Mouse (Mus musculus): Measurements from ENCODE around the gene Aldh1b1. TPM values are rescaled to one million over a fixed set of nuclear protein-coding genes. Genes with fewer than 3 reads are reported as not detected.

Gene Aldh1b1
- polyA plus RNA-seq, 1 experiment from 2014 or later, result 20.1 TPM

GRCm38 (mm10) chr4:45824761-45825556 lies 26.1 kb downstream of the Aldh1b1 start:
- no peak for DNase-seq (ENCODE audit: low spot score)

GRCm38 (mm10) chr4:45826275-45827040 lies 27.6 kb downstream of the Aldh1b1 start, which contains the start of gene Igfbpl1:
Igfbpl1 (minus strand) TSS chr4:45826923.
- no peak for DNase-seq (ENCODE audit: low spot score)

GRCm38 (mm10) chr4:45829907-45830759 lies 31.3 kb downstream of the Aldh1b1 start:
- no peak for DNase-seq (ENCODE audit: low spot score)

GRCm38 (mm10) chr4:45831996-45832395 lies 33.2 kb downstream of the Aldh1b1 start:
- no peak for DNase-seq (ENCODE audit: low spot score)

- DNase-seq (ENCODE audit: low spot score), result no peak
These were observed 34.6 kb downstream of the Aldh1b1 start for GRCm38 (mm10) chr4:45833461-45833860.

GRCm38 (mm10) chr4:45844355-45844754 lies 45.5 kb downstream of the Aldh1b1 start:
- DNase-seq (ENCODE audit: low spot score), result peak; percentile 73

GRCm38 (mm10) chr4:45846263-45846662 lies 47.4 kb downstream of the Aldh1b1 start:
- no peak for DNase-seq (ENCODE audit: low spot score)

GRCm38 (mm10) chr4:45848109-45848824 lies 49.4 kb downstream of the Aldh1b1 start, which contains the start of gene Stra6l:
Stra6l (plus strand) TSS chr4:45848664.
- DNase-seq (ENCODE audit: low spot score), result no peak

- no peak for DNase-seq (ENCODE audit: low spot score)
These were observed 50.0 kb downstream of the Aldh1b1 start for GRCm38 (mm10) chr4:45848825-45849156.

- DNase-seq (ENCODE audit: low spot score), result no peak
These were observed 50.6 kb downstream of the Aldh1b1 start for GRCm38 (mm10) chr4:45849419-45849818.

- DNase-seq (ENCODE audit: low spot score), result no peak
These were observed 52.8 kb downstream of the Aldh1b1 start for GRCm38 (mm10) chr4:45851640-45852051.

GRCm38 (mm10) chr4:45853496-45854246 lies 54.8 kb downstream of the Aldh1b1 start:
- DNase-seq (ENCODE audit: low spot score), result no peak

Other genes with a start within 250 kb of the Aldh1b1 start
- gene Igfbpl1, start 27.9 kb downstream of the Aldh1b1 start, polyA plus RNA-seq (2015; fragmentation: Nextera tagmentation; extraction: Ambion mirVana), result not detected in 2 replicates
- 0.14 and 0.21 TPM in 2 replicates for gene Stra6l, start 49.6 kb downstream of the Aldh1b1 start, polyA plus RNA-seq (2015; fragmentation: Nextera tagmentation; extraction: Ambion mirVana)
- 0.17 and 0.20 TPM in 2 replicates for gene Ccdc180, start 91.3 kb downstream of the Aldh1b1 start, polyA plus RNA-seq (2015; fragmentation: Nextera tagmentation; extraction: Ambion mirVana)
- gene Tdrd7, start 166.3 kb downstream of the Aldh1b1 start, polyA plus RNA-seq (2015; fragmentation: Nextera tagmentation; extraction: Ambion mirVana), result 8.8 and 9.2 TPM in 2 replicates
- gene Tmod1, start 239.9 kb downstream of the Aldh1b1 start, polyA plus RNA-seq (2015; fragmentation: Nextera tagmentation; extraction: Ambion mirVana), result 0.98 and 1.8 TPM in 2 replicates

Measured in thymus, postnatal 0 days (tissue).